Mouse (Mus musculus) kidney, postnatal 25 days (tissue): ENCODE data around the gene Dennd1b.

Experiments used
- DNase-seq, 2 experiments: peaks; one replicate each; pipeline ENCODE4 v3.0.0; 2021; ENCODE audit warnings: mixed read lengths in 2 of 2

Gene Dennd1b

DNA sequence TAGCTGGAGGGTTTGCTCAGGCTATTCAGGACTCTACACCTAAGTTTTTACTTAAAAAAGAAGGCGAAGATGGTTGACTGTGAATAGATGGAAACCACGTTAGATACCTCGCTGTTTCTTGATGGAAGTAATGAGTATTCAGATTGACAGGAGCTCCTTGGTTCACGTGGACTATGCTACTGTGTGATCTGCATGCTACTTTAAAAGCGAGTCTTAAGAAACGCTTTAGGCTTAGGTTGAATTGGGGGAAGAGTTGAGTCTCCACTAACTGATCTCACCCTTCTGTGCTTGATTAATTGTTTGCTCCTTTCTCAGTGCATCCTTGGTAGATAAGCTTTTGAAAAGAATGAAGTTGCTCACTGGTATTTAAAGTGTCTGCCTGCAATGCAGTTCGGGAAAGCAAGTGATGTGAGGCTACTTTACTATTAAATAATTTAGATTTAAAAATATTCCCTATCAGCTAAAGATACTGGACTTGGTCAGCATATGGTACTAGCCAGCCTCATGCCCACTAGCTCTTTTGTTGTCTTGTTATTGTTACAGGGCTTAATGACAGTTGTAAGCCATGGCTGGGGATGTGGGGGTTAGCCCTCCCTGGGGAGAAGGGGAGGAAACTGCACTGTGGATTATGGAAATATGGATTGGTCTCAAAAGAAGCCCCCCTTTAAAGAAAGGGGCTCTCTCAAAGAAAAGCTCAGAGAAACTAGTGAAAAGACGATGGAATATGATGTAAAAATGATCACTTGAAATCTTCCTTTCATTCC lies 62.8 kb downstream of the Dennd1b start:
- DNase-seq = no peak

- no peak for DNase-seq
Observed at GRCm38 (mm10) chr1:139029521-139029920, 66.3 kb downstream of the Dennd1b start.

- DNase-seq = no peak
Observed at GRCm38 (mm10) chr1:139032411-139032810, 69.2 kb downstream of the Dennd1b start.

DNA sequence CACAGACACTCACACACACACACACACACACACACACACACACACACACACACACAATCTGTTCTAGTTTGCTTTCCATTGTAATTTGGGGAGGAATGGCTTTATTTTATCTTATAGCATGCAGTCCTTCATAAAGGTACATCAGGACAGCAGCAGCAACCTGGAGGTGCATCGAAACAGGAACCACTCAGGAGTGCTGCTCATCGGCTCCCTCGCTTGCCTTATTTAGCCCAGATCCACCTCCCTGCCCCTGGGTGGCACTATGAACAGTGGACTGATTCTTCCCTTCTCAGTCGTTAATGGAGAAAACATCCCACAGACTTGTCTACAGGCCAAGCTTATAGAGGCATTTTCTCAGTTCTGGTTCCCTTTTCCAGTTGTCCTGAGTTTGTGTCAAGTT lies 71.9 kb downstream of the Dennd1b start:
- DNase-seq = no peak

DNA sequence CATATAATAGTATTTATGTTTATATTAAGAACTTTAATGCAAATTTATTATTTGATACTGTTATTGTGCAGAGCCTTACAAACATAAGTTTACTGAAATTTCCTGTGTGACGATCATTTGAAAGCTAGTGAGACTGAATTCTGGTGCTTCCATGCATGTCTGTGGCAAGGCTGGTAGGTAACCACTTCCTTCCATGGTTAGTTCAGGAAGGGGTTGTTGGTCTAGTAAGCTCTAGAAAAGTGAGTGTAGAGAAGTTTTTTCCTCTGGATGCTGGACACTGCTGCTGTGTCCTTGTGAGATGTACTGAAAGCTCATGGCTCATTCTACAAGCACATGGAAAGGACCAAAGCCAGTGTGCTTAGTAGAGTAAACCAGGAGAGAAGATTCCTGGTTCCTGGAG lies 73.1 kb downstream of the Dennd1b start:
- DNase-seq = no peak

GRCm38 (mm10) chr1:139036768-139037507 lies 73.7 kb downstream of the Dennd1b start:
- no peak for DNase-seq

GRCm38 (mm10) chr1:139038074-139038473 lies 74.8 kb downstream of the Dennd1b start:
- DNase-seq = no peak

DNA sequence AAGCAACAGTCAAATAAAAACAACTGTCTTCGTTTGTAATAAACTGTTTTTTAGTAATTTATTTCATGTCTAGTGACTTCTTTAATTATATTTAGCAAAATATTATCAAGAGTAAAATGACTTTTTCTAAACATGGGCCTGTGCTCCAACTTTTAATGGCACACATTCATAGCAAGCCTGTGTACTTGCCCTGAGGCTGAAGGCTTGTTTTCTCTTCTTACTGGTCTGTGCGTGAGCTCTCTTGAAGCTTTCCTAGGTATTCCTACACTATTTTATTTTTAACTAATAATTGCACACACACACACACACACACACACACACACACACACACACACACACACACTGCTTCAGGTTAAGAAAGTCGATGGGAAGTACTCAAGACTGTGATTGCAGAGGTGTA lies 75.4 kb downstream of the Dennd1b start:
- no peak for DNase-seq

DNA sequence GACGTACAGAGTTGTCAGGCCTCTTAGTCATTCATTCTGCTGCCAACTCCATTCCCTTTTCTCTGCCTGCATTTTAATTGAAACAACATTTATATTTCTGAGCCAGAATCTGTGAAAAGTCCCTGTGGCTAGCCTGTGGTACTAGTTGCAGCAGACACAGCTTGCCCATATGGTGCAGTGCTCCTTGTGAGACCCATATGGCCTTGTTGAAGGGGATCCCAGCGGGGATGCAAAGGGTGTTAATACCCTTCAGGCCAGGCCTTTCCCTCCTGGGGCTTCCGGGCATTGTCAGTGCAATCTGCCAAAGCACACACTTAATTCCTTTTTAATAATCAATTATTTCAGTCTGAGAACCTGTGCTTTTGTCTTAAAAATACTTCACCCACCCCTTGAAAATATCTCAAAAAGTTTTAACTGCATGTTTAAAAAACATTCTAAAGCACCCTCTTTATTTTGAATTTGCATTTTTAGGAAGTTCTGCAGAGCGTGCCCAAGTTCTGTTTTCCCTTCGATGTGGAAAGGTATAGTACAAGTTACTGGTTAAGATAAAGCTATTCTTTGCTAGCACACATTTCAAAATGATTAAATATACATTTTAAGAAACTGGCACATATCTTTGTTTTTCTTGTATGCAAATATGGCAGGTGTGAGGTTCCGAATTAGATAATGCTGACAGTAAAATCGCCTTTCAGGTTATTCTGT lies 76.4 kb downstream of the Dennd1b start:
- DNase-seq = no peak

DNA sequence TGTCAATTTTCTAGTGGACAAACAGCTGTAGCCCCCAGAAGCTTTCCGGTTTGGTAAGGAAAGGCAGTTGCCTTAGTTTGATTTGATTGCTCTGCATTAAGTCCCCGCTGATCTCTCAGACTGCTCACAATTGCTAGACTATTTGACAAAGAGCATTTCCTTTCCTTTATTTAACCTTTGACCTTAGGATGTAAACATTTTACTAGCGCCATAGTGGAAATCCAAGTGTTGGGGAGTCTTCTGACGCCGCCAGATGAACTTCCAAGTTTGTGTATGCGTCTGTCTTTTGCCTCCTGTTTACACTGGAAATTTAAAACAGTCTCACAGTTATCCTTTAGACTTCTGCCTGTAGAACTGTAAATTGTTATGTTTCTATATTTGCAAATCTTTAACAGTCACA lies 85.8 kb downstream of the Dennd1b start:
- DNase-seq = no peak

DNA sequence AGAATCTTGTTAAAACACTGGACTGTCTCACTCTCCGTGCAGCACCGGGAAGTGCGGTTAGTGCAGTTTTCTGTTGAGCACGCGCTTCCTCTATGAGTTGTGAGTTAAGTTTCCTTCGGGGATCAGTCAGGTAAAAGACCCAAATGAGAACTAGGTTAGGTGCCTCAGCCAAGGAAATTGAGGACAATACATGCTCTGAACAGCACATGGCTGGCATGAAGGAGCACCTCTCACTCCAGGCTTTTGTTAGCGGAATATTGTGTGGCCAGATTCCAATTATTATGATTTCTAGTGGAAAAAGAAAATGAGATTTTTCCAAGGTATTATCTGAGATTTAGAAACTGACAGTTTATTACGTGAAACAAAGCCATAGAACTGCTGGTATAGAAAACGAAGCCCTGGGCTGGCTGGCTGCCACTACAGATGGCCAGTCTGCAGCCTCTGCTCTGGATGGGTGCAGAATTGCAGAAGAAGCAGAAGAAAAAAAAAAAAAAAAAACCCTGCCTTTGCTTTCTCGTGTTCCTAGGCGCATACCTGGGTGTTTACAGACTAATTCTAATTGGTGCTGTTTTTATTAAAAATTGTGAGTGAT lies 86.7 kb downstream of the Dennd1b start:
- DNase-seq = no peak

DNA sequence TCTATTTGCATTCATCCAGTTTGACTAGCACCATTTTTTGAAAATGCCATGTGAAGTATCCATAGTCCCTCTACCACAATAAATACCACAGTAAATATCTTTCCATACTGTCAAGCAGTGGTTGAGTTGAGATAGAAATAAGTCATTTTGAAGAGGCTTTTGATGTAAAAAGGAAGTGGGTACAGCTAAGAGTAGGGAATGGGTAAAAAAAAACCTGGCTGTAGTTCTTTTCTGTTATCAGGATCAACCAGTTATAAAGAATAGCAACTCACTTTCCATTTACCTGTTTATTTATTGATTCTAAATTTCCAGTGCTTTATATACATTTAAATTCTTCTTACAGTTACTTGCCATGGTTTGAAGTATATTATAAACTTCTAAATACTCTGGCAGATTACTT lies 89.8 kb downstream of the Dennd1b start:
- DNase-seq = no peak

- no peak for DNase-seq
Observed at GRCm38 (mm10) chr1:139060301-139060700, 97.1 kb downstream of the Dennd1b start.

DNA sequence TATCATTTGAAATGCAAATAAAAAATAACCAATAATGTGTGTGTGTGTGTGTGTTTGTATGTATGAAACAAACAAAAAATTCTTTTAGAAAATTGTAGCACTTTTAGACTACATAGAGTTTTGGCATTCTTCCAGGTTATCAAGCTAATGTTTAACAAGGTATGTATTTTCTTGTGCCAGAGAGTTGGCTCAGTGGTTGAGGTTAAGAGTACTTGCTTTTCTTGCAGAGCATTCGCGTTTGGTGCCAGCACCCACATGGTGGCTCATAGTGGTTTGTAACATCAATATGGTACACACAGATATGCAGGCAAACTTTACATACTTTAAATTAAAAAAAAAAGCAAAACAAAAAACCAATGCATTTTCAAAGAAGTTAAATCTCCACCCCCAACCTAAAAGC lies 101.5 kb downstream of the Dennd1b start:
- DNase-seq = peak; percentile 35 to 50

- DNase-seq = no peak
Observed at GRCm38 (mm10) chr1:139067210-139067609, 104.0 kb downstream of the Dennd1b start.

DNA sequence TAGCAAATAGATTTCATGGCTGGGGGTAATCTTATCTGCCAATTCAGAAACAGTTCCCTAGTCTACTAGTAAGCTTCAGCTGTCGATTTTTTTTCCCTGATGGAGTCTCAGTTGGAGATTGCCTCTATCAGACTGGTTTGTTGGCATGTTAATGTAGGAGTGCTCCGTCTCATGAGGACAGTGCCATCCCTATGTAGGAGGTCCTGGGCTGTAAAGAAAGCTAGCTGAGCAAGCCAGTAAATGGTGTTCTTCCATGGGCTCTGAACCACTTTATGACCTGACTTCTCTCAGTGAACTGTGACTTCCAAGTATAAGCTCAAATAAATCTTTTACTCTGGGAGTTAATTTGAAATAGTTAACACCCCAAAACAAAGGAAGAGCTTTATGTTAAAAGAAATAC lies 107.8 kb downstream of the Dennd1b start:
- no peak for DNase-seq

GRCm38 (mm10) chr1:139075671-139076070 lies 112.4 kb downstream of the Dennd1b start:
- no peak for DNase-seq

GRCm38 (mm10) chr1:139077989-139078388 lies 114.8 kb downstream of the Dennd1b start:
- no peak for DNase-seq

GRCm38 (mm10) chr1:139079000-139079399 lies 115.8 kb downstream of the Dennd1b start:
- peak in 1 of 2 experiments; percentile 31 for DNase-seq

- DNase-seq = no peak
Observed at GRCm38 (mm10) chr1:139079523-139079922, 116.3 kb downstream of the Dennd1b start.

- DNase-seq = no peak
Observed at GRCm38 (mm10) chr1:139080517-139081386, 117.5 kb downstream of the Dennd1b start.

DNA sequence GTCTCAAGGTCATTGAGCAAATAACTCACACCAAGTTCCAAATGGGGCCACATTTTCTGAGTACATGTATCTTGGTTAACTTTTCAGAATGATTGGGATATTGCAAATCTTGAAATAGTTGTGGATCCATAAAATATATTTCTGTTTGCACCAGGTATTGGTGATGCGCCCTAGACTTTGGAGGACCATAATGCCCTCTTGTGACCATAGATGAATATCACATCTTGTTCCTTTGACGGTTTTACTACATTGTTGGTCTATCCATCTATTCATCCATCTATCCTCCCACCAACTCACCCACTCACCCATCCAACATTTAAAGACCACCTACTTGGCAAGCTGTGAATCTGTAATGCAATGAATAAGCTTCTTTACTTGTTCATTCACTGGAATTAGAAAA lies 120.1 kb downstream of the Dennd1b start:
- no peak for DNase-seq
